Mouse (Mus musculus): Measurements from ENCODE around the gene Flvcr1. TPM values are rescaled to one million over a fixed set of nuclear protein-coding genes. Genes with fewer than 3 reads are reported as not detected.
"Not testable (repeated sequence)": the region's sequence is repeated elsewhere in the genome, so short reads cannot be mapped to it uniquely, and the experiment has no call there.

Flvcr1 gene
- polyA plus RNA-seq, 1 experiment from 2014 or later = 8.5 TPM

GRCm38 (mm10) chr1:191046231-191046824 lies 20.4 kb upstream of the Flvcr1 start:
- H3K27me3 ChIP-seq (ENCODE audit: control insufficient read depth, insufficient read depth, low read length) = no peaks in the 10 kb centered on the region
- no peak overlapping the region for H3K9ac ChIP-seq (ENCODE audit: low read depth, low read length)
- no peak overlapping the region for H3K27ac ChIP-seq (ENCODE audit: low read depth, low read length)
- ATAC-seq (ENCODE audit: low FRiP score, low TSS enrichment) = no peak
- no peaks in the 10 kb centered on the region for H3K4me1 ChIP-seq (ENCODE audit: control insufficient read depth, insufficient read depth, low read length)
- no peak overlapping the region for H3K4me2 ChIP-seq (replicated peaks; ENCODE audit: low read depth, low read length)
- WGBS = 78% methylated on average over 7 of the region's 7 CpGs
- no peak overlapping the region for H3K4me3 ChIP-seq (ENCODE audit: low read length)
- no peaks in the 10 kb centered on the region for H3K9me3 ChIP-seq (ENCODE audit: control insufficient read depth, low read length)
- H3K36me3 ChIP-seq (ENCODE audit: control insufficient read depth, insufficient read depth, low read length) = no peaks in the 10 kb centered on the region

- 98% methylated on average over 2 of the region's 2 CpGs for WGBS
- H3K36me3 ChIP-seq (ENCODE audit: control insufficient read depth, insufficient read depth, low read length) = no peaks in the 10 kb centered on the region
- no peak overlapping the region for H3K27ac ChIP-seq (ENCODE audit: low read depth, low read length)
- H3K4me2 ChIP-seq (replicated peaks; ENCODE audit: low read depth, low read length) = no peak overlapping the region
- no peak overlapping the region for H3K4me3 ChIP-seq (ENCODE audit: low read length)
- H3K9ac ChIP-seq (ENCODE audit: low read depth, low read length) = no peak overlapping the region
- ATAC-seq (ENCODE audit: low FRiP score, low TSS enrichment) = no peak
- H3K4me1 ChIP-seq (ENCODE audit: control insufficient read depth, insufficient read depth, low read length) = no peaks in the 10 kb centered on the region
- no peaks in the 10 kb centered on the region for H3K9me3 ChIP-seq (ENCODE audit: control insufficient read depth, low read length)
- H3K27me3 ChIP-seq (ENCODE audit: control insufficient read depth, insufficient read depth, low read length) = no peaks in the 10 kb centered on the region
These were observed 19.3 kb upstream of the Flvcr1 start for GRCm38 (mm10) chr1:191045264-191045663.

- ATAC-seq (ENCODE audit: low FRiP score, low TSS enrichment) = no peak
- no peak overlapping the region for H3K4me3 ChIP-seq (ENCODE audit: low read length)
- no peak overlapping the region for H3K27ac ChIP-seq (ENCODE audit: low read depth, low read length)
- 53% methylated on average over 3 of the region's 3 CpGs for WGBS
- H3K4me2 ChIP-seq (replicated peaks; ENCODE audit: low read depth, low read length) = no peak overlapping the region
- no peaks in the 10 kb centered on the region for H3K9me3 ChIP-seq (ENCODE audit: control insufficient read depth, low read length)
- H3K4me1 ChIP-seq (ENCODE audit: control insufficient read depth, insufficient read depth, low read length) = no peaks in the 10 kb centered on the region
- no peaks in the 10 kb centered on the region for H3K27me3 ChIP-seq (ENCODE audit: control insufficient read depth, insufficient read depth, low read length)
- H3K36me3 ChIP-seq (ENCODE audit: control insufficient read depth, insufficient read depth, low read length) = no peaks in the 10 kb centered on the region
- H3K9ac ChIP-seq (ENCODE audit: low read depth, low read length) = no peak overlapping the region
These were observed 16.7 kb upstream of the Flvcr1 start for GRCm38 (mm10) chr1:191042688-191043087.

- H3K4me3 ChIP-seq (ENCODE audit: low read length) = no peak overlapping the region
- H3K9me3 ChIP-seq (ENCODE audit: control insufficient read depth, low read length) = no peaks in the 10 kb centered on the region
- no peak overlapping the region for H3K9ac ChIP-seq (ENCODE audit: low read depth, low read length)
- no peak for ATAC-seq (ENCODE audit: low FRiP score, low TSS enrichment)
- no peak overlapping the region for H3K4me2 ChIP-seq (replicated peaks; ENCODE audit: low read depth, low read length)
- H3K27ac ChIP-seq (ENCODE audit: low read depth, low read length) = no peak overlapping the region
- no peaks in the 10 kb centered on the region for H3K27me3 ChIP-seq (ENCODE audit: control insufficient read depth, insufficient read depth, low read length)
- no peaks in the 10 kb centered on the region for H3K4me1 ChIP-seq (ENCODE audit: control insufficient read depth, insufficient read depth, low read length)
- H3K36me3 ChIP-seq (ENCODE audit: control insufficient read depth, insufficient read depth, low read length) = no peaks in the 10 kb centered on the region
- WGBS = 80% methylated on average over 5 of the region's 5 CpGs
These were observed 16.1 kb upstream of the Flvcr1 start for GRCm38 (mm10) chr1:191042106-191042505.

- Histone ChIP-seq H3K9me3 (ENCODE audit: control insufficient read depth, low read length) (no peaks in the 10 kb centered on the region), H3K36me3 (ENCODE audit: control insufficient read depth, insufficient read depth, low read length) (no peaks in the 10 kb centered on the region), H3K4me3 (ENCODE audit: low read length) (no peak overlapping the region), H3K4me1 (ENCODE audit: control insufficient read depth, insufficient read depth, low read length) (no peaks in the 10 kb centered on the region), H3K27ac (ENCODE audit: low read depth, low read length) (no peak overlapping the region), H3K9ac (ENCODE audit: low read depth, low read length) (no peak overlapping the region), H3K27me3 (ENCODE audit: control insufficient read depth, insufficient read depth, low read length) (no peaks in the 10 kb centered on the region), H3K4me2 (replicated peaks; ENCODE audit: low read depth, low read length) (no peak overlapping the region)
- ATAC-seq (ENCODE audit: low FRiP score, low TSS enrichment) = no peak
These were observed 15.4 kb upstream of the Flvcr1 start for GRCm38 (mm10) chr1:191041352-191041751.

- no peaks in the 10 kb centered on the region for H3K9me3 ChIP-seq (ENCODE audit: control insufficient read depth, low read length)
- no peak overlapping the region for H3K4me3 ChIP-seq (ENCODE audit: low read length)
- H3K9ac ChIP-seq (ENCODE audit: low read depth, low read length) = no peak overlapping the region
- H3K4me1 ChIP-seq (ENCODE audit: control insufficient read depth, insufficient read depth, low read length) = no peaks in the 10 kb centered on the region
- H3K4me2 ChIP-seq (replicated peaks; ENCODE audit: low read depth, low read length) = no peak overlapping the region
- 90% methylated on average over 4 of the region's 4 CpGs for WGBS
- no peak overlapping the region for H3K27ac ChIP-seq (ENCODE audit: low read depth, low read length)
- H3K27me3 ChIP-seq (ENCODE audit: control insufficient read depth, insufficient read depth, low read length) = no peaks in the 10 kb centered on the region
- no peaks in the 10 kb centered on the region for H3K36me3 ChIP-seq (ENCODE audit: control insufficient read depth, insufficient read depth, low read length)
- ATAC-seq (ENCODE audit: low FRiP score, low TSS enrichment) = no peak
These were observed 12.0 kb upstream of the Flvcr1 start for GRCm38 (mm10) chr1:191037999-191038398.

GRCm38 (mm10) chr1:191036554-191037334 lies 10.8 kb upstream of the Flvcr1 start, which contains the start of gene Spata45:
Gene Spata45, plus strand, starts transcription at chr1:191036639.
- H3K4me1 ChIP-seq (ENCODE audit: control insufficient read depth, insufficient read depth, low read length) = no peaks in the 10 kb centered on the region
- H3K4me2 ChIP-seq (replicated peaks; ENCODE audit: low read depth, low read length) = no peak within 1 kb of the TSS
- H3K27ac ChIP-seq (ENCODE audit: low read depth, low read length) = no peak within 1 kb of the TSS
- ATAC-seq (ENCODE audit: low FRiP score, low TSS enrichment) = no peak
- no peaks in the 10 kb centered on the region for H3K36me3 ChIP-seq (ENCODE audit: control insufficient read depth, insufficient read depth, low read length)
- no peak within 1 kb of the TSS for H3K9ac ChIP-seq (ENCODE audit: low read depth, low read length)
- 80% methylated on average over 6 of the region's 6 CpGs for WGBS
- no peaks in the 10 kb centered on the region for H3K27me3 ChIP-seq (ENCODE audit: control insufficient read depth, insufficient read depth, low read length)
- no peak within 1 kb of the TSS for H3K4me3 ChIP-seq (ENCODE audit: low read length)
- H3K9me3 ChIP-seq (ENCODE audit: control insufficient read depth, low read length) = no peaks in the 10 kb centered on the region

GRCm38 (mm10) chr1:191035649-191036048 lies 9.7 kb upstream of the Flvcr1 start:
- H3K9ac ChIP-seq (ENCODE audit: low read depth, low read length) = no peak overlapping the region
- no peak overlapping the region for H3K27ac ChIP-seq (ENCODE audit: low read depth, low read length)
- no peak overlapping the region for H3K4me3 ChIP-seq (ENCODE audit: low read length)
- no peaks in the 10 kb centered on the region for H3K27me3 ChIP-seq (ENCODE audit: control insufficient read depth, insufficient read depth, low read length)
- no peaks in the 10 kb centered on the region for H3K4me1 ChIP-seq (ENCODE audit: control insufficient read depth, insufficient read depth, low read length)
- H3K36me3 ChIP-seq (ENCODE audit: control insufficient read depth, insufficient read depth, low read length) = no peaks in the 10 kb centered on the region
- no peaks in the 10 kb centered on the region for H3K9me3 ChIP-seq (ENCODE audit: control insufficient read depth, low read length)
- H3K4me2 ChIP-seq (replicated peaks; ENCODE audit: low read depth, low read length) = no peak overlapping the region
- 58% methylated on average over 4 of the region's 4 CpGs for WGBS
- ATAC-seq (ENCODE audit: low FRiP score, low TSS enrichment) = no peak

- ATAC-seq (ENCODE audit: low FRiP score, low TSS enrichment); H3K36me3 ChIP-seq (ENCODE audit: control insufficient read depth, insufficient read depth, low read length); H3K27ac ChIP-seq (ENCODE audit: low read depth, low read length); H3K4me2 ChIP-seq (replicated peaks; ENCODE audit: low read depth, low read length); H3K27me3 ChIP-seq (ENCODE audit: control insufficient read depth, insufficient read depth, low read length); H3K9me3 ChIP-seq (ENCODE audit: control insufficient read depth, low read length); H3K9ac ChIP-seq (ENCODE audit: low read depth, low read length); H3K4me3 ChIP-seq (ENCODE audit: low read length); H3K4me1 ChIP-seq (ENCODE audit: control insufficient read depth, insufficient read depth, low read length): not testable (repeated sequence)
- WGBS = 75% methylated on average over 6 of the region's 6 CpGs
These were observed 5.0 kb upstream of the Flvcr1 start for GRCm38 (mm10) chr1:191030922-191031425.
